8 mouse cellular contexts compared by ENCODE assay signal in genomic region chr3:9173643-9174516, GRCm38 (mm10).
A peak's percentile ranks its signal among the peaks of the same experiment; 100 is the strongest.
DNase-seq lines count a peak whose midpoint lies in the region; ATAC-seq lines count a peak whose summit lies in the region.

No protein-coding gene starts in this region.

- no peak overlapping the region for H3K9ac ChIP-seq in embryonic facial prominence, embryonic 11.5 days (replicated peaks; ENCODE audit: low read length)
- no peak overlapping the region for H3K9ac ChIP-seq in neural tube, embryonic 13.5 days

- no peak overlapping the region for H3K4me3 ChIP-seq in embryonic facial prominence, embryonic 11.5 days (ENCODE audit: low read depth, low read length)
- no peak overlapping the region for H3K4me3 ChIP-seq in embryonic facial prominence, embryonic 10.5 days
- H3K4me3 ChIP-seq in heart, embryonic 10.5 days: no peak overlapping the region
- no peak overlapping the region for H3K4me3 ChIP-seq in neural tube, embryonic 13.5 days

- no peaks in the 10 kb centered on the region for H3K4me1 ChIP-seq in embryonic facial prominence, embryonic 11.5 days (ENCODE audit: control insufficient read depth, insufficient read depth, low read length)
- peaks cover 9% of the 10 kb centered on the region for H3K4me1 ChIP-seq in embryonic facial prominence, embryonic 10.5 days
- peaks cover 9% of the 10 kb centered on the region; the same call in 1 of the 2 replicates for H3K4me1 ChIP-seq in heart, embryonic 10.5 days
- peaks cover 12% of the 10 kb centered on the region for H3K4me1 ChIP-seq in neural tube, embryonic 13.5 days (replicated peaks)

- H3K4me2 ChIP-seq in embryonic facial prominence, embryonic 11.5 days (ENCODE audit: low read depth, low read length): no peak overlapping the region
- no peak overlapping the region for H3K4me2 ChIP-seq in neural tube, embryonic 13.5 days

- WGBS in embryonic facial prominence, embryonic 11.5 days: 63% methylated on average over 16 of the region's 16 CpGs
- WGBS in embryonic facial prominence, embryonic 10.5 days: 77% methylated on average over 16 of the region's 16 CpGs
- 58% methylated on average over 16 of the region's 16 CpGs for WGBS in heart, embryonic 10.5 days
- WGBS in neural tube, embryonic 13.5 days: 34% methylated on average over 16 of the region's 16 CpGs

- intact Hi-C loops in left cerebral cortex, postnatal 36 days (cut with DNase I): no loop called here

- H3K27ac ChIP-seq in embryonic facial prominence, embryonic 11.5 days (replicated peaks; ENCODE audit: low read depth, low read length): no peak overlapping the region
- H3K27ac ChIP-seq in embryonic facial prominence, embryonic 10.5 days (replicated peaks): no peak overlapping the region
- H3K27ac ChIP-seq in heart, embryonic 10.5 days: peak overlapping the region; percentile 42; the same call in 1 of the 2 replicates
- no peak overlapping the region; the same call in 1 of the 2 replicates for H3K27ac ChIP-seq in neural tube, embryonic 13.5 days (replicated peaks)

- H3K36me3 ChIP-seq in embryonic facial prominence, embryonic 11.5 days (replicated peaks; ENCODE audit: control insufficient read depth, insufficient read depth, low read depth, low read length): no peaks in the 10 kb centered on the region
- no peaks in the 10 kb centered on the region for H3K36me3 ChIP-seq in embryonic facial prominence, embryonic 10.5 days (replicated peaks)
- H3K36me3 ChIP-seq in heart, embryonic 10.5 days: no peaks in the 10 kb centered on the region
- H3K36me3 ChIP-seq in neural tube, embryonic 13.5 days: no peaks in the 10 kb centered on the region

- no peaks in the 10 kb centered on the region for H3K27me3 ChIP-seq in embryonic facial prominence, embryonic 11.5 days (ENCODE audit: control insufficient read depth, insufficient read depth, low read length)
- H3K27me3 ChIP-seq in embryonic facial prominence, embryonic 10.5 days (replicated peaks; ENCODE audit: low read depth, poor library complexity, severe bottlenecking): peaks cover 4% of the 10 kb centered on the region; the same call in 1 of the 2 replicates
- peaks cover 4% of the 10 kb centered on the region; the same call in 1 of the 2 replicates for H3K27me3 ChIP-seq in heart, embryonic 10.5 days (ENCODE audit: insufficient read depth, poor library complexity, severe bottlenecking)
- H3K27me3 ChIP-seq in neural tube, embryonic 13.5 days: peaks cover 34% of the 10 kb centered on the region

- ATAC-seq in embryonic facial prominence, embryonic 11.5 days (replicated peaks; ENCODE audit: insufficient number of reproducible peaks, low FRiP score, low TSS enrichment, low read depth): no peak
- ATAC-seq in neural tube, embryonic 13.5 days (ENCODE audit: low read depth): peak; percentile 95

- H3K9me3 ChIP-seq in embryonic facial prominence, embryonic 11.5 days (replicated peaks; ENCODE audit: control insufficient read depth, low read length): no peaks in the 10 kb centered on the region
- H3K9me3 ChIP-seq in embryonic facial prominence, embryonic 10.5 days: peaks cover 7% of the 10 kb centered on the region; the same call in 1 of the 2 replicates
- H3K9me3 ChIP-seq in heart, embryonic 10.5 days: no peaks in the 10 kb centered on the region
- no peaks in the 10 kb centered on the region for H3K9me3 ChIP-seq in neural tube, embryonic 13.5 days

- DNase-seq in embryonic facial prominence, embryonic 11.5 days (ENCODE audit: low spot score): peak; percentile 26
- DNase-seq in embryonic facial prominence, embryonic 10.5 days (ENCODE audit: low spot score): no peak
- DNase-seq in fat pad, adult 2 months (ENCODE audit: extremely low read depth, low read depth, low spot score): peak; percentile 50
- DNase-seq in heart, embryonic 10.5 days (ENCODE audit: low spot score): no peak
- peak; percentile 91 for DNase-seq in kidney, adult 8-10 months
- DNase-seq in left cerebral cortex, postnatal 36 days (ENCODE audit: low spot score in 2 of 2): peak; percentile 23 to 45
- DNase-seq in thymus, adult 18-20 months: no peak

Comparison
In these comparisons a context has a peak if more than half of its experiments do, and no peak if none do; other contexts are left out.
1. DNase-seq: peak in embryonic facial prominence, embryonic 11.5 days (single experiment), fat pad, adult 2 months (single experiment), kidney, adult 8-10 months (2 of 2) and left cerebral cortex, postnatal 36 days (2 of 2); none in embryonic facial prominence, embryonic 10.5 days (single experiment), heart, embryonic 10.5 days (single experiment) and thymus, adult 18-20 months (0 of 2).